Mouse (Mus musculus) liver, embryonic 13.5 days (tissue): ENCODE results near the gene BC049352. TPM values are rescaled to one million over a fixed set of nuclear protein-coding genes. Genes with fewer than 3 reads are reported as not detected.

ENCODE experiments used
- ATAC-seq: fragments of 200-750 bp; cut with Nextera tagmentation; 2 replicates; pipeline ENCODE4 v1.8.0; 2017; ENCODE audit warnings: low read depth, mild to moderate bottlenecking, moderate number of reproducible peaks, moderate library complexity
- DNase-seq: peaks from one replicate; pipeline ENCODE4 v3.0.0; 2022
- H3K27ac ChIP-seq: fragments of 300-500 bp; sonication (generic); 2 replicates; pipeline ENCODE4 v1.5.1; 2015; ENCODE audit warnings: moderate library complexity, mild to moderate bottlenecking, inconsistent platforms
- H3K27me3 ChIP-seq: fragments of 300-500 bp; sonication (generic); 2 replicates; pipeline ENCODE4 v1.6.1; 2015; ENCODE audit warnings: mild to moderate bottlenecking, inconsistent platforms
- H3K36me3 ChIP-seq: fragments of 300-500 bp; sonication (generic); 2 replicates; pipeline ENCODE4 v1.6.1; 2015; ENCODE audit warnings: mild to moderate bottlenecking, inconsistent platforms
- H3K4me1 ChIP-seq: fragments of 300-500 bp; sonication (generic); replicated peaks from 2 replicates; pipeline ENCODE4 v1.6.1; 2015; ENCODE audit warnings: inconsistent platforms
- H3K4me2 ChIP-seq: fragments of 300-500 bp; sonication (generic); 2 replicates; pipeline ENCODE4 v1.6.1; 2015; ENCODE audit warnings: inconsistent platforms, mild to moderate bottlenecking, moderate library complexity
- H3K4me3 ChIP-seq: fragments of 300-500 bp; sonication (generic); replicated peaks from 2 replicates; pipeline ENCODE4 v1.5.1; 2015; ENCODE audit warnings: mild to moderate bottlenecking, inconsistent platforms
- H3K9ac ChIP-seq: fragments of 300-500 bp; sonication (generic); 2 replicates; pipeline ENCODE4 v1.6.1; 2015; ENCODE audit warnings: mild to moderate bottlenecking, inconsistent platforms
- H3K9me3 ChIP-seq: fragments of 300-500 bp; sonication (generic); replicated peaks from 2 replicates; pipeline ENCODE4 v1.6.1; 2016; ENCODE audit warnings: inconsistent platforms
- WGBS: fragments of 180-500 bp; shearing (Covaris S2); methylation state at CpG from one replicate; pipeline ENCODE4 v1.1.7; 2015; ENCODE audit not compliant: insufficient replicate concordance; 5-methylcytosine and 5-hydroxymethylcytosine counted together
- polyA plus RNA-seq: library from polyadenylated mRNA; unstranded; fragments of >200 nt; fragmentation: Nextera tagmentation; extraction: Ambion mirVana; gene quantifications from 2 replicates; pipeline ENCODE4 v1.2.1, GENCODE M21; 2015

BC049352 gene
- polyA plus RNA-seq, 1 experiment from 2014 or later, result 0.09 TPM

- ATAC-seq (no peak), DNase-seq (no peak)
- peaks cover 46% of the 10 kb centered on the region for H3K27me3 ChIP-seq
- H3K9ac ChIP-seq, result no peak overlapping the region
- 22% methylated on average over 5 of the region's 5 CpGs for WGBS
- H3K27ac ChIP-seq, result no peak overlapping the region
- no peaks in the 10 kb centered on the region for H3K36me3 ChIP-seq
- no peak overlapping the region for H3K4me2 ChIP-seq
- H3K4me3 ChIP-seq, result no peak overlapping the region
- H3K9me3 ChIP-seq, result no peaks in the 10 kb centered on the region
- H3K4me1 ChIP-seq, result peaks cover 29% of the 10 kb centered on the region
Measured at GRCm38 (mm10) chr9:45272213-45272612, 90.4 kb downstream of the BC049352 start.

- ATAC-seq (peak; percentile 86), DNase-seq (peak; percentile 35)
- WGBS, result 21% methylated on average over 4 of the region's 4 CpGs
- peaks cover 26% of the 10 kb centered on the region for H3K27me3 ChIP-seq
- H3K4me1 ChIP-seq, result peaks cover 26% of the 10 kb centered on the region
- no peak overlapping the region; the same call in 1 of the 2 replicates for H3K27ac ChIP-seq
- H3K4me2 ChIP-seq, result no peak overlapping the region
- H3K36me3 ChIP-seq, result no peaks in the 10 kb centered on the region
- H3K4me3 ChIP-seq, result no peak overlapping the region
- no peak overlapping the region for H3K9ac ChIP-seq
- no peaks in the 10 kb centered on the region for H3K9me3 ChIP-seq
Measured at GRCm38 (mm10) chr9:45274218-45274617, 92.4 kb downstream of the BC049352 start.

GRCm38 (mm10) chr9:45274635-45275034 lies 92.8 kb downstream of the BC049352 start:
- Histone ChIP-seq H3K9me3 (no peaks in the 10 kb centered on the region), H3K27me3 (peaks cover 22% of the 10 kb centered on the region), H3K9ac (no peak overlapping the region), H3K36me3 (no peaks in the 10 kb centered on the region), H3K4me1 (peaks cover 26% of the 10 kb centered on the region), H3K4me2 (no peak overlapping the region), H3K4me3 (no peak overlapping the region), H3K27ac (peak overlapping the region; percentile 39; the same call in 1 of the 2 replicates)
- WGBS, result 22% methylated on average over 2 of the region's 2 CpGs
- ATAC-seq (peak; percentile 39), DNase-seq (no peak)

GRCm38 (mm10) chr9:45280059-45280458 lies 98.3 kb downstream of the BC049352 start:
- H3K36me3 ChIP-seq, result no peaks in the 10 kb centered on the region
- no peaks in the 10 kb centered on the region for H3K27me3 ChIP-seq
- no peak overlapping the region for H3K4me3 ChIP-seq
- H3K27ac ChIP-seq, result no peak overlapping the region
- 60% methylated on average over 3 of the region's 3 CpGs for WGBS
- peaks cover 8% of the 10 kb centered on the region; the same call in 1 of the 2 replicates for H3K4me1 ChIP-seq
- no peak overlapping the region for H3K4me2 ChIP-seq
- no peaks in the 10 kb centered on the region for H3K9me3 ChIP-seq
- ATAC-seq, result no peak
- no peak overlapping the region for H3K9ac ChIP-seq
- DNase-seq, result no peak

GRCm38 (mm10) chr9:45280891-45281290 lies 99.1 kb downstream of the BC049352 start:
- DNase-seq, result no peak
- ATAC-seq, result no peak
- Histone ChIP-seq H3K4me3 (no peak overlapping the region), H3K4me1 (0 out of 2 replicates have a peak, but pooled peaks cover 5% of the 10 kb centered on the region), H3K9me3 (no peaks in the 10 kb centered on the region), H3K27me3 (no peaks in the 10 kb centered on the region), H3K27ac (no peak overlapping the region), H3K36me3 (no peaks in the 10 kb centered on the region), H3K9ac (no peak overlapping the region), H3K4me2 (no peak overlapping the region)
- 37% methylated on average over 3 of the region's 3 CpGs for WGBS

GRCm38 (mm10) chr9:45282466-45282865 lies 100.7 kb downstream of the BC049352 start:
- no peak overlapping the region for H3K4me3 ChIP-seq
- no peak overlapping the region for H3K27ac ChIP-seq
- H3K9ac ChIP-seq, result no peak overlapping the region
- DNase-seq (no peak), ATAC-seq (no peak)
- no peak overlapping the region for H3K4me2 ChIP-seq
- H3K9me3 ChIP-seq, result no peaks in the 10 kb centered on the region
- WGBS, result 45% methylated on average over 5 of the region's 5 CpGs
- H3K4me1 ChIP-seq, result 0 out of 2 replicates have a peak, but pooled peaks cover 5% of the 10 kb centered on the region
- no peaks in the 10 kb centered on the region for H3K27me3 ChIP-seq
- H3K36me3 ChIP-seq, result no peaks in the 10 kb centered on the region

GRCm38 (mm10) chr9:45291481-45292168 lies 109.8 kb downstream of the BC049352 start:
- 72% methylated on average over 11 of the region's 11 CpGs for WGBS
- Histone ChIP-seq H3K4me1 (peaks cover 5% of the 10 kb centered on the region; the same call in 1 of the 2 replicates), H3K36me3 (no peaks in the 10 kb centered on the region), H3K27ac (no peak overlapping the region), H3K4me3 (no peak overlapping the region), H3K9ac (no peak overlapping the region), H3K27me3 (no peaks in the 10 kb centered on the region), H3K4me2 (no peak overlapping the region), H3K9me3 (no peaks in the 10 kb centered on the region)
- no peak for DNase-seq
- no peak for ATAC-seq

- H3K27me3 ChIP-seq, result no peaks in the 10 kb centered on the region
- 31% methylated on average over 10 of the region's 10 CpGs for WGBS
- DNase-seq (no peak), ATAC-seq (no peak)
- H3K4me1 ChIP-seq, result peaks cover 8% of the 10 kb centered on the region; the same call in 1 of the 2 replicates
- H3K27ac ChIP-seq, result no peak overlapping the region
- H3K4me2 ChIP-seq, result no peak overlapping the region
- no peak overlapping the region for H3K9ac ChIP-seq
- no peaks in the 10 kb centered on the region for H3K9me3 ChIP-seq
- H3K36me3 ChIP-seq, result no peaks in the 10 kb centered on the region
- no peak overlapping the region for H3K4me3 ChIP-seq
Measured at GRCm38 (mm10) chr9:45294210-45295011, 112.6 kb downstream of the BC049352 start.

GRCm38 (mm10) chr9:45299231-45300006 lies 117.6 kb downstream of the BC049352 start:
- 66% methylated on average over 11 of the region's 11 CpGs for WGBS
- ATAC-seq, result no peak

More at GRCm38 (mm10) chr9:45299231-45300006, 117.6 kb downstream of the BC049352 start:
- Histone ChIP-seq H3K4me1 (peaks cover 15% of the 10 kb centered on the region), H3K36me3 (no peaks in the 10 kb centered on the region), H3K4me2 (no peak overlapping the region), H3K27ac (no peak overlapping the region), H3K9ac (no peak overlapping the region), H3K4me3 (no peak overlapping the region), H3K27me3 (no peaks in the 10 kb centered on the region), H3K9me3 (no peaks in the 10 kb centered on the region)
- DNase-seq, result peak; percentile 31
